Mouse (Mus musculus): ENCODE measurements around the gene Gnpnat1. TPM values are rescaled to one million over a fixed set of nuclear protein-coding genes. Genes with fewer than 3 reads are reported as not detected.
A peak's percentile ranks its signal among the peaks of the same experiment; 100 is the strongest.

Gnpnat1 gene
- total RNA-seq, 2 experiments from 2014 or later: 13.4 to 15.2 TPM

- no peak for DNase-seq
Observed at GRCm38 (mm10) chr14:45403651-45404050, 1.1 kb downstream of the Gnpnat1 start.

DNA sequence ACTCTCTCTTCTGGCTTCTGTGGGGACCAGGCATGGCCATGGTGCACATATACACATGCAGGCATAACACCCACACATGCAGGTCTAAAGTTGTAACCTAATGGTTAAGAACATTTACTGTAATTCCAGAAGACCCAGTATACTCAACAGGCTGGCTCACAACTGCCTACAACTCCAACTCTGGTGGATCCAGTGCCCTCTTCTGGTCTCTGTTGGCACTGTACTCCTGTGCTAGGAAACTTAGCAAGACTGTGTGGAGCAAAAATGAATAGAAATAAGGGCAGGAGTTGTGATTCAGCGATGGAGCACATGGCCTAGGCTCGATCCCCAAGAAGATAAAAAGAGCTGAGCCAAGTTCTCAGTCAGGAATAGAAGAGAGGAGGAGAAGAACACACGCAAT is 4.9 kb downstream of the Gnpnat1 start:
- no peak for DNase-seq

- DNase-seq: no peak
Observed at GRCm38 (mm10) chr14:45389194-45389593, 15.5 kb downstream of the Gnpnat1 start.

- DNase-seq: peak; percentile 90 to 94
Observed at GRCm38 (mm10) chr14:45388345-45389181, 16.1 kb downstream of the Gnpnat1 start.

- DNase-seq: no peak
Observed at GRCm38 (mm10) chr14:45387480-45387879, 17.2 kb downstream of the Gnpnat1 start.

- no peak for DNase-seq
Observed at GRCm38 (mm10) chr14:45385596-45385995, 19.1 kb downstream of the Gnpnat1 start.

- DNase-seq: no peak
Observed at GRCm38 (mm10) chr14:45382912-45383311, 21.8 kb downstream of the Gnpnat1 start.

DNA sequence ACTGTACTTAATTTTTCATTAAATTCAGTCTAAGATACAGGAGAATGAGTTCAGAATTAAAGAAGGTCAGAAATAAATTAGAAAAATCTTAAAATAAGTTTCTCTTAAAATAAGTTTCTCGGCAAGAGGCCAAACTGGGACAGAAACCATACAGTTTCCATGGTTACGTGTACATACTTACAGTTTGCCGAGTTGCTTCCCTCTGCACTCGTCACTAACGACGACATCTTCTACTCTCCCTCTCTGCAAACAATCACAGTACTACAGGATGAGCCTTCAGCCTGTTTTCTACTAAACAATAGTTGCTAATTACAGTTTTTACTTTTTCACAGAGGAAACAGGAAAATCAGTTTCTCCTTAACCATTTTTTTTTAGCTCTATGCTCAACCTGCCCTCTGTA is 24.0 kb downstream of the Gnpnat1 start:
- no peak for DNase-seq

DNA sequence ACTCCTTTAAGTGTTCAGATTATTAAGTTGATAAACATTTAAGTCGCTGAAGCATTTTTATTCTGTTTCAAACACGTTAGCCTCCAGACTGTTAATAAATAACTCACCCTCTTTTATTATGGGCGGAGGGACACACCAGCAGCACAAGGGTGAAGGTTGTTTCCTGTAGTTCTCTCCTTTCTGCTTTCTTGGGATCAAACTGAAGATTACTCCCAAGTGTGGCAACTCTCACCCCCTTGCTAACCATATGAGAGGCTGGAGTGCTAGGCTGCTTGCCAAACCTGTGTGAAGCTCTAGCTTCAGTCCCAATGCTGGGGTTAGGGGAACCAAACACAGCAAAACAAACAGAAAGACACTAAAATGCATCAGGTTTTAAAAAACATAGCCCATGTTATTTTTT is 25.9 kb downstream of the Gnpnat1 start:
- no peak for DNase-seq

DNA sequence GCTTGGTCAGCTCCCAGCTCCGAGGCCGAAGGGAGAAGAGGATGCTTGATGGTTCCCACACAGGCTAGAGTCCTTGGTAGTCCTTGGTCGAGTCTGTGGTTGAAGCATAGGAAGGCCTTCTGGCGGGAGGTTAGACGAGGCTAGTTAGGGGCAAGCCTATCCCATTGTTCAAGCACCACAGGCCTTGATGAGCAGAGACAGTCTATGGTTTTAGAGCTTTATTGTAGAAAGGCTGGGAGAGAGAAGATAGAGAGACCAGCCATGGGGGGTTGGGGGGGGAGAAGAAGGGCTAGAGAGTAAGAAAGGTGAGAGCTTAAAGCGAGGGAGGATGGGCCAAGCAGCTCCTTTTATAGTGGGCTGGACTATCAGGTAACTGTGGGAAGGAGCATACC is 39.5 kb downstream of the Gnpnat1 start:
- no peak for DNase-seq

DNA sequence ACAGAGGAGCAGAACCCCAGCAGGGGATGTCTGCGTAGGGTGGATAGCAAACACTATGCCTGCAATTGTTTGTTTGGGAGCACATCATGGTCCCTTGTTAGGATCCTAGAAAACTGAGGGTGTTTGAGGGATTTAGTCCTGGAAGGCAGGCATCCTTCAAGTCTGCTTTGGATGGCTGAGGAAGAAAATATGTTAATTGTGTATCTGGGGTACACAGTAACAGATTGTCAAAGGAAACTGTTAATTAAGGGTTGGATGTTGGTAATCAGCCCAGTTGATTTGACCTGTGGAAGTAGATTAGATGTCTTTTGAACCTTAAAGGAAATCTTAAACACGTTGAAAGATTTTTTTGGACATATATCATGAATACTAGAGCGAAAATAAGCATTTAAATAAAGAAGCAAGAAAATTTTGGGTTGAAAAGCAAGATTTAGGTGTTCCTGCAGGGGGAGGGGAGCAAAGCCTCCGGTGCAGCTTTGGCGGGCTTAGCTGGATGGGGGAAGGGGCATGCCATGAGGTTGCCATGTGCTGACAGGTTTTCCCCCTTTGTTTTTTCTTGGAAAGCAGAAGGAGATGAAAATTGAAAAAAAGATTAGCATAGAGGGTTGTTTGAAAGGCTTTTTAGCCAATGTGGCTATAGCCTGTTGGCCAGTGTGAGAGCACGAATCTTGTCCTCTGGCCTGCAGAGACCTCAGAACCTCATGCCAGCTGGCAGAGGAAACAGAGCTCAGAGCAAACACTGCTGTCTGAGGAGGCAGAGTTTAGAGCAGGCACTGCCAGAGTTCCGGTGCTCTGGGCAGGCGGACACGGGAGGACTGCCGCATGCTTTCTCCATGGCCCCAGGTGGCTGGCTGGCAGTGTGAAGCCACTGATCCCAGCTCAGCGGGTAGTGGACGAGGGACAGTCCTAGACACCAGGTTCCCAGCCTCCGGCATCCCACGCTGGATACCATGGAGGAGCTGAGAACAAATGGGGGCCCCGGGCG is 40.2 kb downstream of the Gnpnat1 start:
- peak; percentile 68 to 81 for DNase-seq

- DNase-seq: peak; percentile 97
Observed at GRCm38 (mm10) chr14:45350931-45351859, 53.5 kb downstream of the Gnpnat1 start, which contains the start of gene Styx. Gene Styx (plus strand): TSS chr14:45351093.

DNA sequence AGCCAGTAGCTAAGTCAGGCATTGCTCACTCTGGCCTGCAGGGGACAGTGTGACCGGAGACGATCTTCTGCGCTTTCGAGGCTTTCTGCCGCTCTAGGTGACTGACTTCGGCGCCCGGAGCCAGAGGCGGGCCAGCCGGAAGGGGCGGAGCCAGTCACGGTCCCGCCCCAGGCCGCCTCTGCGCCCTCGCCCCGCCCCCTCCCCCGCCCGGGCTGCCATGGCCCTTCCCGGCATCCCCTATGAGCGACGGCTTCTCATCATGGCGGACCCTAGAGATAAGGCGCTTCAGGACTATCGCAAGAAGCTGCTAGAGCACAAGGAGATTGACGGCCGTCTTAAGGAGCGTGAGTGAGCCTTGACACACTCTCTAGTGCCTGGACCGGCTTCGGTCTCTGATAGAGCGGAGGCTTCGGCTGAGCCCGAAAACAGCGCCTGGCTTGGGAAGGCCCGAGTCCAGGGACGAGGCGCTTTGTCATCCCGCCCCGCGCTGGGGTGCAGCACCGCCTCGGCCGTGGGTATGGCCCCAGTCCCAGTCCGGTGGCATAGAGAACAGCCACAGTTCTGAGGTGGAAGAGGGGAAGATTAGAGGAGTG is 75.0 kb downstream of the Gnpnat1 start, which contains the start of gene Psmc6:
TSS of gene Psmc6 (plus strand) at position 200 of the 593 bp plus-strand sequence.
- peak; percentile 91 to 95 for DNase-seq

- DNase-seq: no peak
Observed at GRCm38 (mm10) chr14:45329018-45329588, 75.6 kb downstream of the Gnpnat1 start.

GRCm38 (mm10) chr14:45328072-45328713 is 76.5 kb downstream of the Gnpnat1 start:
- DNase-seq: no peak

Small RNA genes lying within 50 kb of the gene (microRNA-seq; reads per million reads assigned to microRNA genes)
- gene Gm25353: 0 reads per million in 2 experiments

Other genes starting within 250 kb of the Gnpnat1 start
- 1 to 10 TPM; 5.8 to 6.9 TPM for gene Gpr137c, start 185.2 kb downstream of the Gnpnat1 start, total RNA-seq (2021)
- 10 to 100 TPM in 1 of 2 experiments, 1 to 10 TPM in 1; 9.7 to 12.1 TPM for gene Txndc16, start 184.6 kb downstream of the Gnpnat1 start, total RNA-seq (2021)
- 10 to 100 TPM; 19.9 to 24.9 TPM for gene Ero1l, start 86.1 kb downstream of the Gnpnat1 start, total RNA-seq (2021)
- gene Psmc6, start 75.1 kb downstream of the Gnpnat1 start, total RNA-seq (2021): 10 to 100 TPM; 97.5 to 98.3 TPM
- 10 to 100 TPM; 28.0 to 30.0 TPM for gene Styx, start 53.8 kb downstream of the Gnpnat1 start, total RNA-seq (2021)
- 100 to 1,000 TPM; 215 to 269 TPM for gene Fermt2, start 125.2 kb upstream of the Gnpnat1 start, total RNA-seq (2021)